Mouse (Mus musculus): Measurements from ENCODE around the gene Ube2e2. TPM values are rescaled to one million over a fixed set of nuclear protein-coding genes. Genes with fewer than 3 reads are reported as not detected.
"Not testable (repeated sequence)": the region's sequence is repeated elsewhere in the genome, so short reads cannot be mapped to it uniquely, and the experiment has no call there.

The Ube2e2 gene
- polyA plus RNA-seq, 1 experiment from 2014 or later = 2.6 TPM

- not testable (repeated sequence) for H3K36me3 ChIP-seq (ENCODE audit: inconsistent target); H3K27ac ChIP-seq; H3K4me3 ChIP-seq (ENCODE audit: inconsistent target); H3K79me2 ChIP-seq (ENCODE audit: inconsistent target)
- 83% methylated on average over 4 of the region's 4 CpGs for WGBS (ENCODE audit: missing documents)
These were observed 355.0 kb downstream of the Ube2e2 start for GRCm38 (mm10) chr14:18539092-18539491.

GRCm38 (mm10) chr14:18530899-18531298 lies 363.2 kb downstream of the Ube2e2 start:
- no peaks in the 10 kb centered on the region for H3K79me2 ChIP-seq (ENCODE audit: inconsistent target)
- WGBS (ENCODE audit: missing documents) = 76% methylated on average over 2 of the region's 2 CpGs
- no peak overlapping the region for H3K4me3 ChIP-seq (ENCODE audit: inconsistent target)
- no peaks in the 10 kb centered on the region for H3K36me3 ChIP-seq (ENCODE audit: inconsistent target)
- no peak overlapping the region for H3K27ac ChIP-seq

- 83% methylated on average over 4 of the region's 4 CpGs for WGBS (ENCODE audit: missing documents)
- H3K79me2 ChIP-seq (ENCODE audit: inconsistent target) = no peaks in the 10 kb centered on the region
- no peak overlapping the region for H3K27ac ChIP-seq
- no peak overlapping the region for H3K4me3 ChIP-seq (ENCODE audit: inconsistent target)
- H3K36me3 ChIP-seq (ENCODE audit: inconsistent target) = no peaks in the 10 kb centered on the region
These were observed 363.6 kb downstream of the Ube2e2 start for GRCm38 (mm10) chr14:18530496-18530895.
